Mouse (Mus musculus) gastrocnemius, postnatal 36 days (tissue): Measurements from ENCODE around the gene Rab11fip4. TPM values are rescaled to one million over a fixed set of nuclear protein-coding genes. Genes with fewer than 3 reads are reported as not detected.

Experiments used
- DNase-seq, 2 experiments: peaks; one replicate each; pipeline ENCODE4 v3.0.0; 2022
- intact Hi-C: fragments of 180-260 bp; cut with DNase I; formaldehyde crosslinking; loops from one replicate; pipeline ENCODE4 v1.15.1; 2025
- total RNA-seq, 2 experiments: library from RNA; stranded (reverse); gene quantifications; 2 replicates each; pipeline ENCODE4 v1.2.3; 2021

Gene Rab11fip4
- total RNA-seq, 2 experiments from 2014 or later, result 0.44 to 0.77 TPM

DNA sequence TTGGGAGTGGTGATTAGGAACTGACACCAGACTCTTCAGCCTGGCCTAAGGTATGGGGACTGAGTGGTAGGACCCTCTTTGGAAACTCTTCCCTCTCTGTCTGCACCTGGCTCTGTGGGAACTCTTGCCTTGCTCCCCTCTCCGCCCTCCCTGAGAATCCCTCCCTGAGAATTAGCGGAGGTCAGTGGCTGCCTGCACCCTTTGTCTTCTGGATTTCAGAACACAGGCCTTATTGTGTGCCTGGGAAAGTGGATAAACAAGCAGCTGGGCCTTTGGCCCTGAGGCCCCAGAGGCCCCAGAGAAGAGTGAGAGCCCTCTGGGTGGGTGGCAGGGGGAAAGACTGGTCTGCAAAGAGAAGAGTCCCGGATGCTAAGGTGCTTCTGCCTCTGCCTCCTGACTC lies 22.1 kb downstream of the Rab11fip4 start:
- no peak for DNase-seq
- intact Hi-C loops, result no loop called here

DNA sequence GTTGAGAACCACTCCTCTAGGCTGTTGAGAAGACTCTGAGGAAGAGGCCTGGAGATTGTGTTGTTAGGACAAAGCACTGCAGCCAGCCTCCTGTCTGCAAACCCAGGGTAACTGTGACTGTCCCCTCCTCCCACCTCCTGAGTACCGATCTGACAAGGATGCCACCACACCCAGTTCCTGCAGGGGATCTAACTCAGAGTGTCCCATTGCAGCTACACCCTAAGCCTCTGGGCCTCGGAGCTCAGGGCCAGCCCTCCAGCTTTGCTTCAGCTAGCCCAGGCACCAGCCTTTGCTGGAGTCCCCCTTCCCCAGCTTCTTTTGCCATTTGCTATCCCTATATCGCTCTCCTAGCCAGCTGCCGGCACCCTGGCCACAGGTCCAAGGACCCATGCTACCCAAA lies 22.7 kb downstream of the Rab11fip4 start:
- intact Hi-C loops, result no loop called here
- no peak for DNase-seq

DNA sequence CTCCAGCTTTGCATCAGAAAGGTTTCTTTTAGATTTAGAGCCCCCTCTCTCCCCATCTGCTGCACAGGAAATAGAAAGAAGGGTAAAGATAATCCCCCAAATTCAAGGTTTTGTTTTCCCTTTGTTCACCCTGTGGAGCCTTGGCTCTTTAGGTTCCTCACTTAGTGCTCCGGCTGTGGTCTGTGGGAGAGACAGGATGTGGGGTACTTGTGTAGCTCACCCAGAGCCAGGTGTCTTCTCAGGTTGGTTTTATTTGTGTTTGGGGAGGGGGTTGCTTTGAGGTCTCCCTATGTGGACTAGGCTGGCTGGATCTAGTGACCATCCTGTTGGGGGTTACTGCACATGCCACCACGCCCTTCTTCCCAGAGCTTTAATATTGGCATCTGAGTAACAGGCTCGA lies 23.9 kb downstream of the Rab11fip4 start:
- intact Hi-C loops, result no loop called here
- no peak for DNase-seq

DNA sequence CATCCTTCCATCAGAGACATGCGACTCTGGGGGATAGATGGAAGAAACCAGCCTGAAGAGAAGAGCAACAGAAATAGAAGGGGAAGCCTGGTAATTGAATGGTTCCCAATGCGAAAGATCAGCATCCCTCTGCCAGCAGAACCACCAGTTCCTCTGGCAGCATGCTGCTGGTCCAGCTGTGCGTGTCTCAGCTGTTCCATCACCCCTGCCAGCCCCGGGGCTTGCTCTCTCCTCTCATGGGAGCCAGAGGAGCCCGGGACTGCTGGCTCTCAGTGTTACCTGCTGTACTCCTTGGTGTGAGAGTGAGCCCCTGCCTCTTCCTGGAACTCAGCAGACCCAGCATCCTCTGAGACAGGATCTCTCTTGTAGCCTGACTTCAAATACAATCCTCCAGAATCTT lies 24.9 kb downstream of the Rab11fip4 start:
- intact Hi-C loops, result no loop called here
- peak in 1 of 2 experiments; percentile 21 for DNase-seq

DNA sequence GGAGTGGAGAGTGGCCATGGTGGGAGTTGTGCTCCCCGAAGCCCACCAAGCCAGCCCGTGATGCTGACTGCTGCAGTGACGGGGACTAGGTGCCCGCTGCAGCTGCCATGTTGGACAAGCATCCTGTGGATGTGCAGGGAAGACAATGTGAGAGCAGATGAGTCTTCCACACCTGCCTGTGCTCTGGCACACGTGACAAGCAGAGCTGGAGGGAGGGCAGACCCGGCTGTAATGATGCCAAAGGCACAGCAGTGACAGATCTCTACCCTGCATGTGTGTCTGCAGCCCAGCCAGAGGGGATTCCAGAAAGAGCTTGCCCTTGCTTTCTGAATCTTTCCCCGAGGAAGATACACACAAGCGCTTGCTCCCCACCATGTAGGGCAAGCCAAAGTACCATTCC lies 27.0 kb downstream of the Rab11fip4 start:
- DNase-seq, result no peak
- intact Hi-C loops, result no loop called here

DNA sequence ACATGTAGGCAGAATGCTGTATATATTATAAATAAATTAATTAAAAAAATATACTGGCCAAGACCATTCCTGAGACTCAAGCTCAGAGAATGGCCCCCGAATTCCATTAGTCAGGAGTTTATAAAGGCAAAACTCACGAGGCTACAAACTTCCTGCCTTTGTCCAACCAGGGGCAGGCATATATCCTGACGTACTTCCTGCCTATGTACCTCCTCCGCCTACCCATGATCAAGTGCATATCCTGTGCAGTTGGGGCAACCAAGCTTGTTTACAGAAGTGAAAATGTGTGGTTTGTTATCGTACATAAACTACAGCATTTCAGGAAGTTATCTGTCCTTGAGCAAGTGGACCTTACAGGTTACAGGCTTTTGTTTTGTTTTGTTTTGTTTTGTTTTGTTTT lies 32.0 kb downstream of the Rab11fip4 start:
- no peak for DNase-seq
- intact Hi-C loops, result no loop called here

DNA sequence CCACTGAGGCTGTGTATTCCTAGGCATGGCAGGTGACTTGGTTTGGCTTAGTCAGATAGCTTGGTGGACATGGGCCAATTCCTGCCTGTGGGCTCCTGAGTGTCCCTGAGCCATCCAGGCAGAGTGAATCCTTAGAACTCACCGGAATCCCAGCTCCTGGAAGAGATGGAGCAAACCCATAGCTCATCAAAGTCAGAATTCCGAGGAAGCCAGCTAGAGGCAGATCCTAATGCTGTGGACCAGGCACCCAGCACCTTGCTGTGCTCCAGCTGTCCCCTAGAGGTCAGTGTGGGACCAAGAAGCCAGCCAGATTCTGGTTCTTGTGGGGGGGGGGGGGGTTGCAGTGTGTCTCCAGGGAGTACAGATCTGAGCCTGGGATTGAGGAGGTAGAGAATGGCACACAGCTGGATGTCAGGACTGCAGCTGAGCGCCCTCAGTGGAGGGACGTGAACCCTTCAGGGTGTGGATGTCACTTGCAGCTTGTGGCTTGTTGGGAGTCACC lies 33.8 kb downstream of the Rab11fip4 start:
- intact Hi-C loops, result loop anchor here (1.0 to 5.0 kb wide), 2 partner anchors 63 to 297 kb away; no protein-coding TSS in a partner anchor
- peak; percentile 58 to 60 for DNase-seq

DNA sequence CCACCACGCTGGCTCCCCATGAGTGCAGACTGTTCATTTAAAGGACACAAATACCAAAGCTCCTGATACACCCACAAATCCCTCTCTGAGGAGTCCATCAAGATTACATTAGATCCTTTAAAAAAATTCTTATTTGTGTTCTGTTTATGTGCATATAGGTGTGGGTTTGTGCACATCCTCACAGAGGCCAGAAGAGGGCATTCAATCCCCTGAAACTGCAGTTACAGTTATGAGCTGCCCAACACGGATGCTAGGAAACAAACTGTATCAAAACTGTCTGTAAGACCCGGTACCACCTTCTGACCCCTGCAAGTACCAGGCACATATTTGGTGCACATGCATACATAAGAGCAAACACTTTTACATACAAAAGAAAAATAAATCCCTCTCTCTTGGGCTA lies 37.7 kb downstream of the Rab11fip4 start:
- DNase-seq, result no peak
- intact Hi-C loops, result loop anchor here (5.0 kb wide), 1 partner anchor 294 kb away; no protein-coding TSS in a partner anchor

DNA sequence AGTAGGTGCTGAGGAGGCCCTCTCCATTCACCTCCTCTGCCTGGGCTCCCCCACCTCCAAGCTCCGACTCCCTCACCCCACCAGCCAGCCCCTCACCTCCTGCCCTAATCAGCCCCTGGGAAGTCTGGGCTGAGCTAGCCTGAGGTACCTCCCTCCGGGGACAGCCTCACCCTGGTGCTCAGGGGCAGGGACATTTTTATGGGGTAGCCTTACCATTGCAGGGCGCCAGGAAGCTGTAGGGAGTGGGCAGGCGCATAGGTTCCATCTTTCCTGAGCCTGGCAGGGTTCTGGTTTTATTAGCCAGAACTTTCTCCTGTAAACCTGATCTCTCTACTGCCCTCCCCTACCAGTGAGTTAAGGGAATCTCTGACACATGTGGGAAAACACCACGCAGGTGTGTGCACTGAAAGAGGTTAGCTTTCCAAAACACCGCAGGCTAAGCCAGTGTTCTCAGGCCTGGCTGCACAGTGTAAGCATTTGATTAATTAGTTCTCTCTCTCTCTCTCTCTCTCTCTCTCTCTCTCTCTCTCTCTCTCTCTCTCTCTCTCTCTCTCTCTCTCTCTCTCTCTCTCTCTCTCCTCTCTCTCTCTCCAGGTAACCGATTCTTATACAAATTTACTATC lies 38.9 kb downstream of the Rab11fip4 start:
- intact Hi-C loops, result loop anchor here (5.0 kb wide), 1 partner anchor 292 kb away; no protein-coding TSS in a partner anchor
- DNase-seq, result no peak

DNA sequence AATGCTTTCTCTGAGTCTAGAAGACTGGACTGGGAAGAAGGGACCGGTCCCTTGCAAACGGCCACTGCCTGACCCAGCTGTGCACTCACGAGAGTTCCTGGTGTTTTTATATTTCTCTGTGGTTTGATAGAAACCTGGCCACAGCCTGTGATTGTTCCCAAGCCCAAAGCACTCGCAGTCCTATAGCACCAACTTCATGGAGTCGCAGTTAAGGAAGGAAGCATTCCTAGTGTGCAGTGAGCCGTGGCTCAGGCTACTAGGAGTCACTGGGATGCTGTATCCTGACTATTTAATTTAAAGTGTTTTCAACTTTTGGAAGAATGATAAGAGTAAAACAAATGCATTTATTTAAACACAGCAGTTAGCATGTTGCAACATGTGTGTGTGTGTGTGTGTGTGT lies 39.5 kb downstream of the Rab11fip4 start:
- no peak for DNase-seq
- intact Hi-C loops, result no loop called here

DNA sequence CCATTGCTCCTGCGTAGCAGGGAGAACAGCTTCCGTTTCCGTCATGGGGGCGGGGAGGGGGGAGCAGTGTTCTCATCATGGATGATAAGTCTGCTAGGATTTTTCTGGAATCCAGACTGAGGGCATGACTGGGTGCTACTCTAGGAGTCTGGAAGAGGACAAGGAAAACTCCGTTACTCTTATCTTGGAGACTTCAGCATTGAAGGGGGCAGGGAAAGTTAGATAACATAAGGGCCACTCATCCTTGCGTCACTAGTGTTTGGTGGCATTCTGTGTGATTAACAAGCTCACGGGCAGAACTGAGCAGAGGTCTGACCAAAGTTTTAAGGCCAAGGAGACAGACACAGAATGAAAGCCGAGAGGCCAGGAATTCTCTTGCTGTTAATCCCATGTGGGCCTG lies 42.4 kb downstream of the Rab11fip4 start:
- DNase-seq, result no peak
- intact Hi-C loops, result no loop called here

DNA sequence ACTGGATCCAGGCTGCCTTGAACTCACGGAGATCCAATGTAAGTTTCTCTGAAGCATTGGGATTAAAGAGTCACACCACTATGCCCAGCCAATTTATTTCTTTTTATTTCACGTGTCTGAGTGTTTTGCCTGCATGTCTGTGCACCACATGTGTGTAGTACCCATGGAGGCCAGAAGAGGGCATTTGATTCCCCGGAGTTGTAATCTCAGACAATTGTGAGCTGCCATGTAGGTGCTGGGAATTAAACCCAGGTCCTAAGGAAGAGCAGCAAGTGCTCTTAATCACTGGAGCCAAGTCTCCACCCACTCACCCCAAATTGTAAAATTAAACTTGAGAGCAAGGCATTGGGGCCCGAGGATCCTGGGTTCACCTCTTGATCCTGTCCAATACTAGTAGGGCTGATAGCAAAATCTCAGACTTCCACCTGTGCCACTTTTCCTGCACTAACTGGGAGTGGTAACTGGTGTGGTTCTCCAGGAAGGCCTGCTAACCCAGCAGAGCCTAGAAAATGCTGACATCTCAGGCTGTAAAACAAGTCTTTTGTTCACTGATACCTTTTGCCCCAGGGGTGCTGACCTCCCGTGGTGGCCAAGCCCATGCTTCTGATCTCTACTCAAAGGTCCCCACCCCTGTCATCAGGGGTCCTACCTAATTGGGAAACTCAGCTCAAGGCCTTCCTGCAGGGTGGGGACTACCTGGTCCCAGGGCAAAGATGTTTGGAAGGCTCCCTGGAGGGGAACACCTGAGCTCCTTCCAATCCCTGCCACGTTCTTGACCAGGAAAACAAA lies 44.8 kb downstream of the Rab11fip4 start:
- no peak for DNase-seq
- intact Hi-C loops, result no loop called here

DNA sequence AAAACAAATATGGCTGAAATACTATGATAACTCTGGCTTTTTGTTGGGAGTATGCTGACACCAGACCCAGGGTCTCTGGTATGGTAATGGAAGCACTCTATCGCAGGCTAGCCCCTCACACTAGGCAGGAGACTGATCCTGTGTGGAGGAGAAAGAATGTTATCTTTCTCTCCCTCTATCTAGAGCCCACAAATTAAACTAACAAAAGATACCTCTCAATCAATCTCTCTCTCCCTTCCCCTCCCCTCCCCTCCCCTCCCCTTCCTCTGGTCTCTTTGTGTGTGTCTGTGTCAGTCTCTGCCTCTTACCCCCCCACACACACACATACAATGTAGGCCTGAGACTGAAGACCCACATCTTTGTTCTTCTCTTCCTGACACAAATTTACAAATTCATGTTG lies 45.5 kb downstream of the Rab11fip4 start:
- no peak for DNase-seq
- intact Hi-C loops, result no loop called here

DNA sequence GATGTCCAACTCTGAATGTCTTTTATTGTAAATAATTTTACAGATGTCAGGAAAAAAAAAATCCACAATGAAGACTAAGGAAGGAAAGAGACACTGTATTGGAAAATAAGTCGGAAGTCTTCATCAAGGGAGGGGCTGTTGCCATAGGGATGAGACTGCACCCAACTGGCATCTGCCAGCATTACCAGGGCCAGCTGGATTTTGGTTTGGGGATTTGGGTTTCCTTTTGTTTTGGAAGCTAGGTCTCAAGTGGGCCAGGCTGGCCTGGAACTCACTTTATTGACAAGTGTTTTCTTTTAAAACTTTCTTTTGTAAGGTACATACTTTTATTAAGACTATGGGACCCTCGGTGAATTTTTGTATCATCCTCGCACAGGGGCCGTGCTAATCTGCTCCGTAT lies 47.7 kb downstream of the Rab11fip4 start:
- no peak for DNase-seq
- intact Hi-C loops, result no loop called here

DNA sequence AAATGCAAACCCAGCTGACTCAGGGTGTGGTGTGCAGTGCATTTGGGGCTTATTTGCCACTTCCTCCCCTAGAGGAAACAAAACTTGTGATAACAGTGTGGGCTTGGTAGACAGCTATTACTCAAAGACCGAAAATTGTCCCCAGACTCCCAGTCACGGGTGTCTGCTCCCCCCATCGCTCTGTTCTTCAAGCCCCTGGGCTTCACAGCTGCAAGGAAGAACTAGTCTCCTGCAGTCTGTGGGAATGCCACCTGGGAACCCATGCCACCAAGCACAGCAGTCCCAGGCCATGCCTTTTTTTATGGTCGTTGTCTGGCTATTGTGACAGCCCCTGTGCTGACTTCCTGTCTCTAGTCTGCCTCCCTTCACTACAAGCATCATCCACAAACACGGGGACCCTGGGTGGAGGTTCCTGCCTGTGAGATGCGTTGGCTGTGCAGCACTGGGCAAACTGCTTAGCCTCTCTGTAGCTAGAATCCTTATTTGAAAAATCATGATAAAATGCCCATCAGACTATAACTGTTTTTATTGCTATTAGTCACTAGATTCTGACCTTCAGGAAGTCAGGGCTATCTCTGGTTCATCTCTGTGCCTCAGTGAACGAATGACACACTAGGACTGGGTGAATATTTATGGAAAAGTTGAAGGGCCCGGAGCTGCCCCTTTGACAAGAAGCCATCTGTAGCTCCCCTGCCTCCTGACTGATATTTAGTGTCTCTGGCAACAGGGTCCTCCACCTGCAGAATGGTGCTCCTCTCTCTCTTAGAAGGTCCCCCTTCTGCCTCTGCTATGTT lies 50.1 kb downstream of the Rab11fip4 start:
- intact Hi-C loops, result no loop called here
- DNase-seq, result no peak

DNA sequence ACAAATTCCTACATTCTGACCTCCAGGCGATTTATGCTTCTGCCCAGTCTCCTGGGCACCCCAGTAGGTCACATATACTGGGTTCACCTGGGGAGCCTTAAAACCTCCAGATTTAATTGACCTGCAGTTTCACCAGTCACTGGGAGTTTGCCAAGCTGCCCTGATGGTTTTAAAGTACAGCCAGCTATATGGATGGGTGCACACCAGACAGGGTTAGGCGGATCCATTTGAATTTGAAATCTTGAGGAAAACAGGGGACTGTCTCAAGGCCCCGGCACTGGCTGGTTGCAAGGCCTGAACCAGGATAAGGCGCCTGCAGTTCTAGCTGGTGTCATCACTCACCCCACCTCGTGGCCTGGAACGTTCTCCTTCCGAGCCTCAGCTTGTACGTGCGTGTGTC lies 52.7 kb downstream of the Rab11fip4 start:
- intact Hi-C loops, result no loop called here
- DNase-seq, result no peak

DNA sequence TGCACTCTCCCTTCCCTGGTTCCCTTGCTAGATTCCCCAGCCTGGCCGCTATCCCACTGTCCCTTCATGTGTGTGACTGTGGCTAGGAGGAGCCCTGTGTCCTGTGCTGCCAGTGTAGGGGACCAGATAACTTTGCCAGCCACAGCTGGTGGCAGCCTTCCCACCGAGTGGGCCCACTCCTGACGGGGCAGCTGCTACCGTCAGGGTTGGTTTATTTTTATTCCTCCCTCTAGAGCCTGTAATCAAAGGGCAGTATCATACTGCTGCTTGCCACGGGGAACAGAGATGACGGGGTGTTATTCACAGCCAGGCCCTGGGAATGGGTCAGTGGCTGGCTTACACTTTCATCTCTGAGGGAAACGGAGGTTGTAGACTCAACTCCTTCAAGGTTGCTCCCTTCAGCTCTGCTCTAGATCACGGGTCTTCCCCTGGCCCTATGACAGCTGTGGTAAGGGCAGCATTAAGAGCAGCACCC lies 53.7 kb downstream of the Rab11fip4 start:
- peak in 1 of 2 experiments; percentile 20 for DNase-seq
- intact Hi-C loops, result no loop called here

DNA sequence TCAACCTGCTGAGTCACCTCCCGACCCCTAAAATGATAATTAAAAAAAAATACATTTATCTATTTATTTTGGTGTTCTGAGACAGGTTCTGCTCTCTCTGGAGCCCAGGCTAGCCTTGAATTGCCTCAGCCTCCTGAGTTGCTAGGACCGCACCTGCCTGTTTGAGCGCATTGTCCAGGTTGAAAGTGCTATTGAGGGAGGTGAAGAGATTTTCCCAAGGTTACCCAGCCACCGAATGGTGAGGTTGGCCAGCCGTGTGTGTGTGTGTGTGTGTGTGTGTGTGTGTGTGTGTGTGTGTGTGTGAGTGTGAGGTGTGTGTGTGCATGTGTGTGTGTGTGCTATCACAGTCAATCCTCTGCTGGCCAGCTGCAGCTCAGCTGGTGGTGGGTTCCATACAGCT lies 55.0 kb downstream of the Rab11fip4 start:
- no peak for DNase-seq
- intact Hi-C loops, result no loop called here

DNA sequence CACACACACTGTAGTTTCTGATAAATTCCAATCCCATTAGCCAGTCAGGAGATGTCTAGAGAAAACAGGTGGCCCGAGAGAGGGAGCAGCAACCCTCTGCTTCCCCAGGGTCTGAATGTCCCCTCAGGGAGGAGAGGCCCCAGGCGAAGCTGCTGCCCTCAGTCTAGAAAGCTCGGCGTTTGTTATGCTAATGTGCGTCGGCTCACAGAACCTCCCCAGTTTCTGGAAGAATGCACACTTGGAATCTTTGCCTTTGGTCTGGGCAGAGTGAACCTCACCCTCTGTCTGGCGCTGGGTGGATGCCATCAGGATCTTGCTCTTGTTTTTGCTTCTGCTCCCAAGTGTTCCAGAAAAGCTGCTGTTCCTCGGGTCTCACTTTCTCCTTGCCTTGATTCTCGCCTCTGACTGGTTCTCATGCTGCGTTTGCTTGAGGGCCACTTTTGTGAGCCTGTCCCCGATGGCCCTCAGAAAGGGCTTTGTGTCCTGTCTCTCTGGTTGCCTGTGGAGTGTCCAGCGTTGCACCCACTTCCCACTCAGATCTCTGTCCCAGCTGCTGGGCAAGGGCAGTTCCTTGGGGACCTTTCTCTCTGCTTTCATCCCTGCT lies 55.6 kb downstream of the Rab11fip4 start:
- intact Hi-C loops, result no loop called here
- DNase-seq, result no peak

DNA sequence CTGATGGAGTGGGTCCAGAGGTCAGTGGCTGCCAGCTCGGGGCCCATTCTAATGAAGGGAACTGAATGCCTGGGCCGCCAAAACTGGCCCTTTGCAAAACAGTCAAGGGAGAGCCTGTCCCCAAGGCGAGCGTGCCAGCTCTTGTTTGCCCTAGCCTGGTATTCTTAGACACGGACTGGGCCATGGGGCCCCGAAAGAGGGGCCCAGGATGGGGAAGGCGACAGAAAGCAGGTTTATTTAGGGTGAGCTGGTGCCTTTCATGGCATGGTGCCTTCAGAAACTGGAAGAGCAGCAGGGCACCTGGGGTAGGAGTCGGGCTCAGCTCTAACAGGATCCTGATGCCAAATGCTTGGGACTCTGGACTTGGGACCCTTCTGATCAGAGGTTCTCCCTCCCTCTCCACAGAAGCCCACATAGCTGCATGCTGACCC lies 56.1 kb downstream of the Rab11fip4 start:
- DNase-seq, result no peak
- intact Hi-C loops, result no loop called here
